Mouse (Mus musculus) thymus, adult 2 months (tissue): Measurements from ENCODE around the gene Fen1. TPM values are rescaled to one million over a fixed set of nuclear protein-coding genes. Genes with fewer than 3 reads are reported as not detected.

ENCODE experiments used
- DNase-seq: peaks from one replicate; pipeline ENCODE4 v3.0.0; 2021
- H3K27ac ChIP-seq: fragments of 200-500 bp; 2 replicates; pipeline ENCODE4 v1.5.1; 2012; ENCODE audit warnings: low read length, control low read depth; ENCODE audit not compliant: control insufficient read depth, insufficient read depth
- H3K27me3 ChIP-seq: fragments of 200-500 bp; 2 replicates; pipeline ENCODE4 v1.6.1; 2012; ENCODE audit warnings: mild to moderate bottlenecking, low read length, moderate library complexity, mixed read lengths; ENCODE audit not compliant: control insufficient read depth, insufficient read depth
- H3K36me3 ChIP-seq: fragments of 200-500 bp; 2 replicates; pipeline ENCODE4 v1.6.1; 2012; ENCODE audit warnings: mild to moderate bottlenecking, low read length, moderate library complexity; ENCODE audit not compliant: control insufficient read depth, insufficient read depth
- H3K4me1 ChIP-seq: fragments of 200-500 bp; replicated peaks from 2 replicates; pipeline ENCODE4 v1.6.1; 2012; ENCODE audit warnings: low read length; ENCODE audit not compliant: control insufficient read depth, insufficient read depth
- H3K4me3 ChIP-seq: fragments of 200-500 bp; 2 replicates; pipeline ENCODE4 v1.5.1; 2012; ENCODE audit warnings: mild to moderate bottlenecking, low read length, control low read depth, moderate library complexity; ENCODE audit not compliant: control insufficient read depth, insufficient read depth
- CTCF ChIP-seq: fragments of 200-500 bp; IDR thresholded peaks from 2 replicates; pipeline ENCODE4 v1.5.1; 2012; ENCODE audit warnings: mild to moderate bottlenecking, control low read depth, low read length, moderate library complexity, borderline replicate concordance; ENCODE audit not compliant: control insufficient read depth, poor library complexity, insufficient read depth; ENCODE audit errors: extremely low read depth
- POLR2A ChIP-seq: fragments of 200-500 bp; IDR thresholded peaks from 2 replicates; pipeline ENCODE4 v1.6.1; 2012; ENCODE audit warnings: mild to moderate bottlenecking, low read length, control low read depth, moderate library complexity; ENCODE audit not compliant: control insufficient read depth, poor library complexity, insufficient read depth; ENCODE audit errors: extremely low read depth
- WGBS: fragments of 180-500 bp; shearing (Covaris S2); methylation state at CpG from one replicate; pipeline ENCODE4 v1.1.7; 2018; 5-methylcytosine and 5-hydroxymethylcytosine counted together
- polyA plus RNA-seq: library from polyadenylated mRNA; depleted of rRNA; stranded (reverse); fragments of >200 nt; gene quantifications from 2 replicates; pipeline ENCODE4 v1.2.3, GENCODE M21; 2012

Fen1 gene
- polyA plus RNA-seq, 1 experiment, result 43.8 TPM

- 56% methylated on average over 2 of the region's 2 CpGs for WGBS
- Histone ChIP-seq H3K4me1 (peaks cover 6% of the 10 kb centered on the region; the same call in 1 of the 2 replicates), H3K36me3 (no peaks in the 10 kb centered on the region), H3K27ac (no peak overlapping the region), H3K27me3 (peaks cover 7% of the 10 kb centered on the region; the same call in 1 of the 2 replicates), H3K4me3 (no peak overlapping the region)
- DNase-seq, result no peak
- TF ChIP-seq POLR2A, result no peak
- no peak for TF ChIP-seq CTCF
Measured at GRCm38 (mm10) chr19:10239419-10239818, 35.5 kb upstream of the Fen1 start.

- DNase-seq, result no peak
- no peak overlapping the region for H3K4me3 ChIP-seq
- 82% methylated on average over 3 of the region's 3 CpGs for WGBS
- no peak overlapping the region for H3K27ac ChIP-seq
- peaks cover 7% of the 10 kb centered on the region; the same call in 1 of the 2 replicates for H3K27me3 ChIP-seq
- peaks cover 6% of the 10 kb centered on the region; the same call in 1 of the 2 replicates for H3K4me1 ChIP-seq
- TF ChIP-seq CTCF (no peak), POLR2A (no peak)
- H3K36me3 ChIP-seq, result no peaks in the 10 kb centered on the region
Measured at GRCm38 (mm10) chr19:10238477-10238876, 34.5 kb upstream of the Fen1 start.

DNA sequence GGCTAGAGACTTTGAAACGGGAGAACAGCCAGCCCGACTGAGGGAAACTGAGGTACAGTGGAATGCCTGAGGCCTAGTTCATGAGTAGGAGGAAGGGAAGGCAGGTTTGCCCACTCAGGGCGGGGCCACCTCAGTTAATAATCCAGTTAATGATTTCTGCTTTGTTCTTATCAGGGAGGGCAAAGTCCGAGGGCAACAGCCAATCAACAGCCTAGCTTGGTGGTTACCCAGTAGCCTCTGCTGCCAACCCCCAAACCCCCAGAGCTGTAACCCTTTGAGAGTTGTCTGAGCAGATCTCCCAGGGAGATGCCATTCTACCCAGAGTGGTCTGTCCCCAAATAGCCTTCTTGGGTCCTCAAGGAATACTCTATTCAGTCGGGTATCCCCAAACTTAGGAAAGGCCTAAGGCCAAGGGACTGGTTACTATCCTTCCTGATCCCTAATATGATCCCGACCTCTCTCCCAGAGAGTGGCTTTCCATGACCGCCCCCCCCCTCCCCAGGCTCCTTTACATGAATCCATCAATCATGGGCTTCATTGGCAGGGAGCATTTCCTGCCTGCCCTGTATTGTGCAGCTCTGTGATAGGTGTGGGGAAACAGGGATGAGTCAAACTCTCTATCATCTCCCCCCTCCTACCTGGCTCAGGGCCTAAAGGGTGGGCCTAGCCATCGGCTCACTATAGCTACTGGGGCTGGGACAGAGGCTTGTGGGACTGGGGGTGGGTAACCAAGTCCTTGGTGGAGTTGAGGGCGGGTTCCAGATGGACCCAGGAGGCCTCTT lies 32.0 kb upstream of the Fen1 start:
- H3K4me3 ChIP-seq, result no peak overlapping the region
- H3K27ac ChIP-seq, result no peak overlapping the region
- H3K36me3 ChIP-seq, result no peaks in the 10 kb centered on the region
- WGBS, result 86% methylated on average over 9 of the region's 9 CpGs
- no peak for DNase-seq
- TF ChIP-seq POLR2A (no peak), CTCF (no peak)
- H3K4me1 ChIP-seq, result peaks cover 6% of the 10 kb centered on the region; the same call in 1 of the 2 replicates
- H3K27me3 ChIP-seq, result peaks cover 7% of the 10 kb centered on the region; the same call in 1 of the 2 replicates

DNA sequence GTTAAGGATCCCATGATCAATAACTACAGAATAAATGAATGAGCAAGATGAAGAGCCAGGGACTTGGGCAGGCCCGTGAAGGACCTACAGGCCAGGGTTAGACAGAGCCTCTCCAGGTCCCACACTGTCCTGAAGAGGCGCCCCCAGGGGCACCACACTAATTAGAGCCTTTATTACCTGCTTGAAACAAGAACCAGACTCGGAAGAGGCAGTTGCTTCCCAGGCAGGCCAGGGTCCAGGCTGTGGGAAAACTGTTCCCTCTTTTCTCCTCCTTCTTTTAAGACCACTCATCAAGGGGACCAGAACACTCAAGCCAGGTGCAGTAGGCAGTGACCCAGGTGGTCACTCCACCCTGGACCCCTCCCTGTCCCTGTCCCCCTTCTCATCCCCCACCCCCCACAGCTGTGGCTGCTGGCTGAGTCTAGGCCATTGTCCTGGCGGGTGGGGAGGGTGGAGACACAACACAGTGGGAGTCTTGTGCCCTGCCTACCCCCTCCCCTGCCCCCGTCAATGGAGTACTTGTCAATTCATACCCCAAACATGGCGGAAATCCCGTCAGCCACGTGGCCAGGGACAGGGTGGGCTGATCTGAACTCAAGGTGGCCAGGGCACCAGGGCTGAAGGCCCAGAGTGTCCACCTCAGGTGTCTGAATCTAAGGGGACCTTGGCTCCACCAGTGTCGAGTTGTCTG lies 28.5 kb upstream of the Fen1 start:
- Histone ChIP-seq H3K36me3 (no peaks in the 10 kb centered on the region), H3K4me1 (no peaks in the 10 kb centered on the region), H3K4me3 (no peak overlapping the region), H3K27me3 (no peaks in the 10 kb centered on the region), H3K27ac (no peak overlapping the region)
- no peak for TF ChIP-seq CTCF
- TF ChIP-seq POLR2A, result no peak
- no peak for DNase-seq
- WGBS, result 87% methylated on average over 9 of the region's 9 CpGs

- no peak for DNase-seq
- Histone ChIP-seq H3K4me3 (no peak overlapping the region), H3K27ac (no peak overlapping the region), H3K4me1 (no peaks in the 10 kb centered on the region), H3K27me3 (no peaks in the 10 kb centered on the region), H3K36me3 (no peaks in the 10 kb centered on the region)
- WGBS, result 67% methylated on average over 5 of the region's 5 CpGs
- no peak for TF ChIP-seq CTCF
- no peak for TF ChIP-seq POLR2A
Measured at GRCm38 (mm10) chr19:10231871-10232270, 27.9 kb upstream of the Fen1 start.

- no peak for TF ChIP-seq POLR2A
- TF ChIP-seq CTCF, result no peak
- no peaks in the 10 kb centered on the region for H3K27me3 ChIP-seq
- 77% methylated on average over 7 of the region's 7 CpGs for WGBS
Measured at GRCm38 (mm10) chr19:10231016-10231415, 27.0 kb upstream of the Fen1 start.

DNA sequence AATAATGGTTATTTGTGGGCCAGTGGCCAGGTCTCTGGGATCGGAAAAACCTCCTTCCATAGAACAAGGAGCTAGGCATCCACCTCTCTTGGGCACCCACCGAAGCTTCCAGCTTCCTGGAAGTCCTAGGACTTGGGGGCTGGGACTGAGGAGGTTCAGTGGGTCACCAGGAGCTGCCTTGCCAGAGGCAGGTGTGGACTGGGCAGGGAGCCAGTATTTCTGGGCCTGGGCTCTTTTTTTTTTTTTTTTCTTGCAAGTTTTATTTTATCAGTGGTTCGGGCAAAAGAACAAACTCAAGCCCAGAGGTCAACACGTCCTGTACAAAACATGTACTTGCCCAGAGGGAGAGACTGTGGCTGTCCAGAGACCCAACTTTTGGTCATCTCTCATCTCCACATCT lies 21.8 kb upstream of the Fen1 start:
- no peak for DNase-seq
- no peak overlapping the region for H3K4me3 ChIP-seq
- H3K27me3 ChIP-seq, result no peaks in the 10 kb centered on the region
- no peaks in the 10 kb centered on the region for H3K36me3 ChIP-seq
- no peaks in the 10 kb centered on the region for H3K4me1 ChIP-seq
- 83% methylated on average over 4 of the region's 4 CpGs for WGBS
- no peak for TF ChIP-seq POLR2A
- no peak for TF ChIP-seq CTCF
- no peak overlapping the region for H3K27ac ChIP-seq

More at GRCm38 (mm10) chr19:10231016-10231415, 27.0 kb upstream of the Fen1 start:
- Histone ChIP-seq H3K4me3 (no peak overlapping the region), H3K4me1 (no peaks in the 10 kb centered on the region), H3K36me3 (no peaks in the 10 kb centered on the region), H3K27ac (no peak overlapping the region)
- no peak for DNase-seq
